Mouse (Mus musculus) liver, adult 2 months (tissue): Measurements from ENCODE around the gene Cdx2.

Experiments
- CTCF ChIP-seq: fragments of 200-500 bp; IDR thresholded peaks from 2 replicates; pipeline ENCODE4 v1.5.1; 2011; ENCODE audit warnings: low read depth, low read length, control low read depth
- POLR2A ChIP-seq: fragments of 200-500 bp; IDR thresholded peaks from 2 replicates; pipeline ENCODE4 v1.6.1; 2011; ENCODE audit warnings: low read length, control low read depth; ENCODE audit not compliant: insufficient read depth; ENCODE audit errors: extremely low read depth

DNA sequence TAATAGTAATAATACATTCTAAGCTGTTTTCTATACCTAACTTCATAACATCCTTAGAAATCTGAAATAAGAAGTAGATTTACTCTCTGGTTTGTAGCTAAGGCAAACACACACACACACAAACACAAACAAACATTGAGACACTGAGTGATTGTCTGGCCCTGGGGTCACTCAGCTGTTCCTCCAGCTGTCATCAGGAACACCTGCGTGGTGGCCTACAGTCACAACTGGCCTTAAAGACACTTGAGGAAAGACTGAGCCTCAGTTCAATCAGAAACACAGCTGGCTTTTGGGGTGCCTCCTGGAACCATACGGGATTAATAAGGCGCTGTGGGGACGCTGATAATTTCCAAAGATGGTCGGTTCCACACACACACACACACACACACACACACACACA lies 9.8 kb downstream of the Cdx2 start:
- TF ChIP-seq CTCF = no peak
- no peak for TF ChIP-seq POLR2A
